Mouse (Mus musculus) stomach, embryonic 15.5 days (tissue): ENCODE measurements around the gene Zbtb26. TPM values are rescaled to one million over a fixed set of nuclear protein-coding genes. Genes with fewer than 3 reads are reported as not detected.
A peak's percentile ranks its signal among the peaks of the same experiment; 100 is the strongest.

Source experiments
- ATAC-seq: fragments of 200-750 bp; cut with Nextera tagmentation; 2 replicates; pipeline ENCODE4 v1.8.0; 2017; ENCODE audit warnings: low read depth, moderate number of reproducible peaks, moderate TSS enrichment; ENCODE audit not compliant: insufficient read depth, low FRiP score
- H3K27ac ChIP-seq: fragments of 300-500 bp; sonication (generic); 2 replicates; pipeline ENCODE4 v1.5.1; 2015; ENCODE audit warnings: mild to moderate bottlenecking, inconsistent platforms
- H3K27me3 ChIP-seq: fragments of 300-500 bp; sonication (generic); replicated peaks from 2 replicates; pipeline ENCODE4 v1.6.1; 2015; ENCODE audit warnings: inconsistent platforms
- H3K36me3 ChIP-seq: fragments of 300-500 bp; sonication (generic); 2 replicates; pipeline ENCODE4 v1.6.1; 2015; ENCODE audit warnings: inconsistent platforms
- H3K4me1 ChIP-seq: fragments of 300-500 bp; sonication (generic); 2 replicates; pipeline ENCODE4 v1.6.1; 2015; ENCODE audit warnings: inconsistent platforms
- H3K4me2 ChIP-seq: fragments of 300-500 bp; sonication (generic); 2 replicates; pipeline ENCODE4 v1.6.1; 2015; ENCODE audit warnings: mild to moderate bottlenecking, inconsistent platforms
- H3K4me3 ChIP-seq: fragments of 300-500 bp; sonication (generic); replicated peaks from 2 replicates; pipeline ENCODE4 v1.5.1; 2015; ENCODE audit warnings: inconsistent platforms
- H3K9ac ChIP-seq: fragments of 300-500 bp; sonication (generic); 2 replicates; pipeline ENCODE4 v1.6.1; 2015; ENCODE audit warnings: inconsistent platforms
- H3K9me3 ChIP-seq: fragments of 300-500 bp; sonication (generic); 2 replicates; pipeline ENCODE4 v1.6.1; 2016; ENCODE audit warnings: inconsistent platforms
- WGBS: fragments of 180-500 bp; shearing (Covaris S2); methylation state at CpG from one replicate; pipeline ENCODE4 v1.1.7; 2015; 5-methylcytosine and 5-hydroxymethylcytosine counted together
- polyA plus RNA-seq: library from polyadenylated mRNA; unstranded; fragments of >200 nt; fragmentation: Nextera tagmentation; extraction: Ambion mirVana; gene quantifications from 2 replicates; pipeline ENCODE4 v1.2.1, GENCODE M21; 2015

The Zbtb26 gene
- 5.9 and 6.3 TPM in 2 replicates for polyA plus RNA-seq

- no peaks in the 10 kb centered on the region for H3K27me3 ChIP-seq
- WGBS, result under 1% methylated on average over 51 of the region's 51 CpGs
- no peaks in the 10 kb centered on the region for H3K9me3 ChIP-seq
- H3K4me3 ChIP-seq, result peak within 1 kb of the TSS; percentile 89
- no peaks in the 10 kb centered on the region for H3K36me3 ChIP-seq
- H3K27ac ChIP-seq, result peak within 1 kb of the TSS; percentile 88
- peak within 1 kb of the TSS; percentile 60 for H3K9ac ChIP-seq
- ATAC-seq, result peak; percentile 99
- no peaks in the 10 kb centered on the region for H3K4me1 ChIP-seq
- peak within 1 kb of the TSS; percentile 63 for H3K4me2 ChIP-seq
Observed at GRCm38 (mm10) chr2:37442611-37443591, at the start of gene Zbtb26, which contains the start of the genes Zbtb6 and Rabgap1. Gene Zbtb26, minus strand, starts transcription at chr2:37443135. Gene Zbtb6, minus strand, starts transcription at chr2:37443171. Gene Rabgap1, plus strand, starts transcription at chr2:37443279.

GRCm38 (mm10) chr2:37488956-37489355 is 46.0 kb upstream of the Zbtb26 start:
- Histone ChIP-seq H3K9me3 (no peaks in the 10 kb centered on the region), H3K27me3 (no peaks in the 10 kb centered on the region), H3K4me1 (no peaks in the 10 kb centered on the region), H3K9ac (no peak overlapping the region), H3K27ac (no peak overlapping the region), H3K4me2 (no peak overlapping the region), H3K4me3 (no peak overlapping the region), H3K36me3 (peaks cover 21% of the 10 kb centered on the region)
- no peak for ATAC-seq
- 86% methylated on average over 2 of the region's 2 CpGs for WGBS

GRCm38 (mm10) chr2:37486408-37486807 is 43.5 kb upstream of the Zbtb26 start:
- Histone ChIP-seq H3K27me3 (no peaks in the 10 kb centered on the region), H3K4me2 (no peak overlapping the region), H3K27ac (no peak overlapping the region), H3K9me3 (no peaks in the 10 kb centered on the region), H3K36me3 (peaks cover 14% of the 10 kb centered on the region; the same call in 1 of the 2 replicates), H3K4me1 (no peaks in the 10 kb centered on the region), H3K4me3 (no peak overlapping the region), H3K9ac (no peak overlapping the region)
- ATAC-seq, result no peak

- Histone ChIP-seq H3K9ac (no peak overlapping the region), H3K27ac (no peak overlapping the region), H3K27me3 (no peaks in the 10 kb centered on the region), H3K9me3 (no peaks in the 10 kb centered on the region), H3K4me2 (no peak overlapping the region), H3K4me3 (no peak overlapping the region), H3K36me3 (peaks cover 14% of the 10 kb centered on the region; the same call in 1 of the 2 replicates), H3K4me1 (no peaks in the 10 kb centered on the region)
- WGBS, result 74% methylated on average over 1 of the region's 1 CpGs
- ATAC-seq, result no peak
Observed at GRCm38 (mm10) chr2:37485370-37485769, 42.4 kb upstream of the Zbtb26 start.

GRCm38 (mm10) chr2:37484165-37484564 is 41.2 kb upstream of the Zbtb26 start:
- H3K4me3 ChIP-seq, result no peak overlapping the region
- H3K4me2 ChIP-seq, result no peak overlapping the region
- WGBS, result 77% methylated on average over 2 of the region's 2 CpGs
- H3K9me3 ChIP-seq, result no peaks in the 10 kb centered on the region
- no peak for ATAC-seq
- H3K4me1 ChIP-seq, result no peaks in the 10 kb centered on the region
- H3K9ac ChIP-seq, result no peak overlapping the region
- no peaks in the 10 kb centered on the region for H3K27me3 ChIP-seq
- peaks cover 13% of the 10 kb centered on the region; the same call in 1 of the 2 replicates for H3K36me3 ChIP-seq
- H3K27ac ChIP-seq, result no peak overlapping the region

- Histone ChIP-seq H3K9ac (no peak overlapping the region), H3K9me3 (no peaks in the 10 kb centered on the region), H3K4me2 (no peak overlapping the region), H3K36me3 (peaks cover 25% of the 10 kb centered on the region), H3K27ac (no peak overlapping the region), H3K4me3 (no peak overlapping the region), H3K4me1 (no peaks in the 10 kb centered on the region), H3K27me3 (no peaks in the 10 kb centered on the region)
- WGBS, result 90% methylated on average over 2 of the region's 2 CpGs
- no peak for ATAC-seq
Observed at GRCm38 (mm10) chr2:37480039-37480438, 37.1 kb upstream of the Zbtb26 start.

- H3K4me3 ChIP-seq, result no peak overlapping the region
- H3K9me3 ChIP-seq, result no peaks in the 10 kb centered on the region
- no peaks in the 10 kb centered on the region for H3K27me3 ChIP-seq
- no peak overlapping the region for H3K9ac ChIP-seq
- no peak overlapping the region for H3K4me2 ChIP-seq
- no peak for ATAC-seq
- H3K4me1 ChIP-seq, result no peaks in the 10 kb centered on the region
- H3K27ac ChIP-seq, result no peak overlapping the region
- H3K36me3 ChIP-seq, result peaks cover 25% of the 10 kb centered on the region
Observed at GRCm38 (mm10) chr2:37479559-37479958, 36.6 kb upstream of the Zbtb26 start.

GRCm38 (mm10) chr2:37466266-37466665 is 23.3 kb upstream of the Zbtb26 start:
- H3K9me3 ChIP-seq, result no peaks in the 10 kb centered on the region
- H3K27ac ChIP-seq, result no peak overlapping the region
- ATAC-seq, result no peak
- H3K27me3 ChIP-seq, result no peaks in the 10 kb centered on the region
- H3K9ac ChIP-seq, result no peak overlapping the region
- H3K4me2 ChIP-seq, result no peak overlapping the region
- WGBS, result 89% methylated on average over 4 of the region's 4 CpGs
- H3K36me3 ChIP-seq, result 0 out of 2 replicates have a peak, but pooled peaks cover 3% of the 10 kb centered on the region
- no peak overlapping the region for H3K4me3 ChIP-seq
- no peaks in the 10 kb centered on the region for H3K4me1 ChIP-seq

- 95% methylated on average over 4 of the region's 4 CpGs for WGBS
Observed at GRCm38 (mm10) chr2:37460707-37461106, 17.8 kb upstream of the Zbtb26 start.

GRCm38 (mm10) chr2:37452376-37452760 is 9.4 kb upstream of the Zbtb26 start:
- Histone ChIP-seq H3K27me3 (no peaks in the 10 kb centered on the region), H3K9ac (peak overlapping the region; percentile 53; the same call in 1 of the 2 replicates), H3K36me3 (no peaks in the 10 kb centered on the region), H3K4me1 (no peaks in the 10 kb centered on the region), H3K27ac (peak overlapping the region; percentile 93), H3K4me3 (peak overlapping the region; percentile 76), H3K9me3 (no peaks in the 10 kb centered on the region), H3K4me2 (peak overlapping the region; percentile 70)
- peak; percentile 86 for ATAC-seq
- under 1% methylated on average over 19 of the region's 24 CpGs for WGBS

More at GRCm38 (mm10) chr2:37460707-37461106, 17.8 kb upstream of the Zbtb26 start:
- no peaks in the 10 kb centered on the region for H3K4me1 ChIP-seq
- H3K27ac ChIP-seq, result no peak overlapping the region
- no peak overlapping the region for H3K9ac ChIP-seq
- H3K36me3 ChIP-seq, result no peaks in the 10 kb centered on the region
- no peaks in the 10 kb centered on the region for H3K27me3 ChIP-seq
- H3K4me2 ChIP-seq, result no peak overlapping the region
- H3K9me3 ChIP-seq, result no peaks in the 10 kb centered on the region
- no peak overlapping the region for H3K4me3 ChIP-seq
- ATAC-seq, result no peak

- Histone ChIP-seq H3K4me2 (peak overlapping the region; percentile 70), H3K9ac (peak overlapping the region; percentile 53; the same call in 1 of the 2 replicates), H3K27ac (peak overlapping the region; percentile 93), H3K36me3 (no peaks in the 10 kb centered on the region), H3K27me3 (no peaks in the 10 kb centered on the region), H3K9me3 (no peaks in the 10 kb centered on the region), H3K4me3 (peak overlapping the region; percentile 76), H3K4me1 (no peaks in the 10 kb centered on the region)
- 7% methylated on average over 44 of the region's 44 CpGs for WGBS
- ATAC-seq, result peak; percentile 98
Observed at GRCm38 (mm10) chr2:37451667-37452375, 8.9 kb upstream of the Zbtb26 start.
